Mouse (Mus musculus) inflammation-experienced regulatory T-cells, adult 6 months (primary cell): Measurements from ENCODE around the gene Cdsn. TPM values are rescaled to one million over a fixed set of nuclear protein-coding genes. Genes with fewer than 3 reads are reported as not detected.

Experiments used
- ATAC-seq: one replicate; pipeline ENCODE4 v1.8.0; 2017
- polyA plus RNA-seq, 3 experiments: library from polyadenylated mRNA; unstranded; fragments of 100-300 nt; shearing (Covaris generic); gene quantifications; one replicate each; pipeline ENCODE4 v1.2.1; 2017

The Cdsn gene
- polyA plus RNA-seq, 3 experiments from 2014 or later: not detected

GRCm38 (mm10) chr17:35537421-35537820 is 14.5 kb upstream of the Cdsn start:
- ATAC-seq: no peak

GRCm38 (mm10) chr17:35538476-35538875 is 13.5 kb upstream of the Cdsn start:
- no peak for ATAC-seq

DNA sequence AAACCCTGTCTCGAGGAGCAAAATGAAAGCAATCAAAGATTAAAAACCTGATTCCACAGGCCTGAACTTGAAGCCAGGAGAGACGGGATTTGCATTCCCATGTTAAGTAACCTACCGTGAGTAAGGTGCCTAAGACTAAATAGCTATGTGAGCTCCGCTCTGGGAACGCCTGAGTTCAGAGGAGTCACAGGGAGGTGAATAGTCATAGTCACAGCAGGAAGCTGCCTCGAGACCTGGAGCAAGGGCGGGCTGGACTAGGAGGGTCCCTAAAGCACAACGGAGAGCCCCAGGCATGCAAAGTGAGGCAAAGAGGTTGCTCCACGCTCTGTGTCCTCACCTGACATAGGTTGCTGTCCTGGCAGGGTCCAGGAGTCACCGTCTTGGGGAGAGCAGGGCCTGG is 12.4 kb upstream of the Cdsn start:
- no peak for ATAC-seq

- no peak for ATAC-seq
Observed at GRCm38 (mm10) chr17:35542761-35543411, 9.0 kb upstream of the Cdsn start.

GRCm38 (mm10) chr17:35543412-35543861 is 8.5 kb upstream of the Cdsn start:
- no peak for ATAC-seq

- ATAC-seq: no peak
Observed at GRCm38 (mm10) chr17:35544001-35544400, 7.9 kb upstream of the Cdsn start.

DNA sequence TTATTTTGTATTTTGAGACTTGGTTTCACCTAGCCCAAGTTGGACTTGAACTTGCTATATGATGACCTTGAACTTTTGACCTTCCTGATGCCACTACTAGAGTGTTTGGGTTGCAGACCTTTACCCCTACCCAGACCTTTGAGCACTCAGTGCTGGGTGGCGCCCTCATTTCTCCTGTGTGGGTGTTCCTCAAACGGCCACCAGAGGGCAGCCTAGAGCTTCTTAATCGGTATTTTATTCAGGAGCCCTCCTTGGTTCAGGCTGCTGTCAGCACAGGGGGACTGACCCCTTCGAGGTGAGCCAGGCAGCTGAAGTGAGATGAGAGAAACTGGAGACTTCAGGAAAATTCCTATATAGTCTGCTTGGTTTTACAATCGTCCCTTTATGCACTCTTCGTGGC is 7.2 kb upstream of the Cdsn start:
- no peak for ATAC-seq

DNA sequence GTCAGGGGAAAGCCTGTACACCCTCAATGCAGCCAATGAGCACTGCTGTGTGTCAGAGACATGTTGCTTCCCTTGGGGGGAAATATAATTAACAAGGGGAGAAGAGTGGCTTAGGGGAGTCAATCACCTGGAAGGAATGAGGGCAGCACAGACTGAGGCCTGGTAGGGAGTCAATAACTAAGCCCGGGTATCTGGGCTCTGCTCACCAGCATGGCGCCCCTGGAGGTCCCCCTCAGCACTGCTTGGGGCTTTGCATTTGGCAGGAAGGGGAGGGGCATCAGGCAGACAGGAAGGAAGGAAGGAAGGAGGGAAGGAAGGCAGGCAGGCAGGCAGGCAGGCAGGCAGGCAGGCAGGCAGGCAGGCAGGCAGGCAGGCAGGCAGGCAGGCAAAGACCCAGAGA is 4.5 kb upstream of the Cdsn start:
- ATAC-seq: no peak

GRCm38 (mm10) chr17:35548636-35549035 is 3.3 kb upstream of the Cdsn start:
- no peak for ATAC-seq

- no peak for ATAC-seq
Observed at GRCm38 (mm10) chr17:35549437-35550142, 2.3 kb upstream of the Cdsn start.

DNA sequence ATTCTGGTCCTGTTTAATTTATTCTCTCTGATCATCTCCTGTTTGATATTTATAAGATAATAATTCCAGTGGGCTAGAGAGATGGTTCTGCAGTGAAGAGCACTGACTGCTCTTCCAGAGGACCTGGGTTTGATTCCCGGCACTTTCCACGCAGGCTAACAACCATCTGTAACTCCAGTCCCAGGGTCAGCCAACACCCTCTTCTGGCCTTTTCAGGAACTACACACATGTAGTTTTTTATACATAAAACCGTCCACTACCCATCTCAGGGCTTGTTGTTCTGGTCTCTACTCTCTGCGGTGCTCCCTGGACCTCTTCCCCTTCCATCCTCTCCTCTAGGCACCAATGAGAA is 1.8 kb upstream of the Cdsn start:
- no peak for ATAC-seq

DNA sequence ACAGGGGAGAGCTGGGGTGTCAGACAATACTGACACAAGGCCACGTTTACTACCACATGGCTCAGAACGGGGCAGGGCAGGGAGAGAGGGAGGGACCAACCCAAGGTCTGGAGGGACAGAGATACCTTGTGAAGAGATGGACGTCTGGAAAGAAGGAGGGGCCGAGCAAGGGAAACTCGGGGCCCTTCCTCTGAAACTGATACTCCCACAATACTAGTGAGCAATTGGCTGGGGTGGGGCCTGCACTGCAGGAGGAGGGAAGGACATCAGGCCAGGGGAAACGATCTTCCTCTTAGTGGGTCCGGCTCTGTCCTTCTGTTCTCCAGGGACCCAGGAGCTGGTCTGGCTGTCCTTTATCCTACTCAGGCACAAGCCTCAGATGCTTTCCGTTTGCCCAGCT is 1.1 kb upstream of the Cdsn start:
- no peak for ATAC-seq

DNA sequence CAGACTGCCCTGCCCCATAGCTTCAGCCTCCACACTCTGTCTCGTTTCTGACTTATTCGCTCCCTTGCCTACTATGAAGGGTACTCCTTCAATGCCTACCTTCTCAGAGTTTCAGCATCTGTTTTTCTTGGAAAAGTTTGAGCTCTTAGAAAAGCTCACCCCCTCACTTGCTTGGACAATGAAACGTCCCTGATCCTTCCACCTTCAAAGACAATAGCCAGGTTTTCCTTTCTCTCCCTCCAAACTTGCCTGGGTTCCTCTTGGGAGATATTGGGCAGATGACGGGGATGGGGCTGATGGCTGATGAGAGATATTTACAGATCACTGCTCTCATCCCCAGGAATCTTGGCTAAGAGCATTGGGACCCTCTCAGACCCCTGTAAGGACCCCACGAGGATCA is 2.4 kb downstream of the Cdsn start:
- ATAC-seq: no peak

DNA sequence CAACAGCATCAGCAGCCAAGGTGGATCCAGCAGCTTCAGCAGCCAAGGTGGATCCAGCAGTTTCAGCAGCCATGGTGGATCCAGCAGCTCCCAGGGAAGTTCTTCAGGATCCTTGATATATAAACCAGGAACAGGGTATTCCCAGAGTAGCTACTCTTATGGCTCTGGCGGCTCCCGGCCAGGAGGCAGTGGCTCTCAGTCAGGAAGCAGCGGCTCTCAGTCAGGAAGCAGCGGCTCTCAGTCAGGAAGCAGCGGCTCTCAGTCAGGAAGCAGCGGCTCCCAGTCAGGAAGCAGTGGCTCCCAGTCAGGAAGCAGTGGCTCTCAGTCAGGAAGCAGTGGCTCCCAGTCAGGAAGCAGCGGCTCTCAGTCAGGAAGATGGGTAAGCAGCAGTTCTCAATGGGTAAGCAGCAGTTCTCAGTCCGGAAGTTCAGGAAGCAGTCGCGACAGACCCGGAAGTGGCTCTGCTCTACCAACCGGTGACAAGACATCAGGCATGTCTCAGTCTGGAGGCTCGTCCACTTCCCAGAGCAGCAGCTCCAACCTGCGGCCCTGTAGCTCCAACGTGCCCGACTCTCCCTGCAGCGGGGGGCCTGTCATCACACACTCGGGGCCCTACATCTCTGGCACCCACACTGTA is 3.0 kb downstream of the Cdsn start:
- no peak for ATAC-seq

DNA sequence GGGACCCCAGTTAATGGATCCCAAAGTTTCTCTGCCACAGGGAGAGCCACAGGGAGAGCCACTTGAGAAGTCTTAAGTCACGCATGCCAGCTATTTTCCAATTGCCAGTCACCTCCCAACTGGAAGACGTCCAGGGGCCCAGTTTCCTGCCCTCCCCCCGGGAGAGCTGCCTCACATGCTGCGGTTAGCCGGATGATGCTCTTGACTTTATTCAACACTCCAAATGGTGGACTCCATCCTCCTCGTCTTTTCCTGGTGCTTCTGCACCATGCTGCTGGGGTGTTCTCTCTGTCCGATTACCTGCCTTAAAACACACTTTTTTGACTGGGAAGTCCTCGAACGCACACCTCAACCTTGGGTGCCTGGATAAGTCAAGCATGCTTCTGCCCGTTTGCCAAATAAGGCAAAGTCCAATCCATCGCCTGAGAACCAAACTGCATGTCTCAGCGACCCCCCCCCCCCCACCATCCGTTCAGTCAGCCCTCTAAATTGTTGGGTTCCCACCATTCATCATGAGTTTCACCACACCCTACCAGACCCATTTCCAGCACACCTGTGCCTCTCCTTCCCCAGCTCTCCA is 4.3 kb downstream of the Cdsn start:
- no peak for ATAC-seq

GRCm38 (mm10) chr17:35556812-35557211 is 4.9 kb downstream of the Cdsn start:
- ATAC-seq: no peak

- no peak for ATAC-seq
Observed at GRCm38 (mm10) chr17:35557351-35557750, 5.4 kb downstream of the Cdsn start.

- no peak for ATAC-seq
Observed at GRCm38 (mm10) chr17:35558216-35558615, 6.3 kb downstream of the Cdsn start.

- no peak for ATAC-seq
Observed at GRCm38 (mm10) chr17:35567150-35567549, 15.2 kb downstream of the Cdsn start, which contains the start of gene 2300002M23Rik. Gene 2300002M23Rik (plus strand): TSS chr17:35567450.

DNA sequence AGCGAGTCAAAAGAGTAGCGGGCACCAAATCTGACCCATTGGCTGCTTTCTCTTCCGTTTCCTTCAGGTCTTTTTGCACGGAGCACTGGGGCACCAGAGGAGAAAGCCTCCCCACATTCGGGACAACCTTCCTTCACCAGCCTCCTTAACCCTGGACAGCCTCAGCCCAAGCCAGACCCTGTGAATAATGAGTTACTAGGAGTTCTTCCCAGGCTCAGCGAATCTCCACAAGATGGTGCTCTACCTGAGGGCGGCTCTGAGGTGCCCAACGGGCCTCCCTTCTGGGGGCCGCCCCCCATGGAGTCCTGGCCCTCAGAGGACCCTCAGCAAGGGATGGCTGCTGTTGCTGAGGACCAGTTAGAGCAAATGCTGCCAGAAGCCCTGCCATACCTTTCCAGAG is 15.8 kb downstream of the Cdsn start:
- no peak for ATAC-seq

DNA sequence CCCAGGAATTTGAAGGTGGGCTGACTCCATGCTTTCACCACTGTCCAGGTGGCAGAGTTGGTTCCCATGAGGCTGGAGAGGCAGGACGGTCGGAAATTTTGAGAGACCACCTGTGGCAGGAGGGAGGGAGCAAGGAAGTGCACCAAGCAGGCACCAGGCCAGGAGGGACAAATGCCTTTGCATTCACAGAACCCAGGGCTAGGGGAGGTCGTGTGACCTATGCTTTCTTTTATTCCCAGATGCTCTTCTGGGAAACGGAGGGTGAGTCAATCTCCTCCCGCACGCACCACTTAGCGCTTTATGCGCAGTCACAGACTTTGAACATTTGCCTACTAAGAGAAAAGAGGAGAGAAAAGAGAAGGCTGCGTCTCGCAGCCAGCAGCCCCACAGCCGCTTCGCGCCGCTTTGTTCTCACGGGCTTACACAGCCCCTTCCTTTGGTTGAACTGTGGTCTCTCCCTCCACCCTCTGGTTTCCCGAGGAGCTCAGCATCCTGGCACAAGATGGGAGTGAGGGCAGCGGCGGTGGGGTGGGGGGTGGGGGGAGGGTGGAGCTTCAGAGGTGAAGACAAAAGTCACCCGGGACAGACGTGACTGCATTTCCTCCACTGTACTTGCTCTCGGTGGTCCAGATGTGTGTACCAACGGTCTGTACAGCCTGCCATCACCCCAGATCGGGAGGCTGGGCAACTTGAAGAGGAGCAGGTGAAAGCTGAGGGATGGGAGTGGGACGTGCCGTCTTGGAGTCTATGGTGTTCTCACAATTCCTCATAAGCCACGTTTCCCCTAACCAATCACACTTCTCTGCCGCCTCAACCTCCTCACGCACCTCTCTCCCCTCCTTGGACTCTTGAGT is 17.4 kb downstream of the Cdsn start:
- ATAC-seq: no peak

- ATAC-seq: no peak
Observed at GRCm38 (mm10) chr17:35570836-35571235, 18.9 kb downstream of the Cdsn start.

DNA sequence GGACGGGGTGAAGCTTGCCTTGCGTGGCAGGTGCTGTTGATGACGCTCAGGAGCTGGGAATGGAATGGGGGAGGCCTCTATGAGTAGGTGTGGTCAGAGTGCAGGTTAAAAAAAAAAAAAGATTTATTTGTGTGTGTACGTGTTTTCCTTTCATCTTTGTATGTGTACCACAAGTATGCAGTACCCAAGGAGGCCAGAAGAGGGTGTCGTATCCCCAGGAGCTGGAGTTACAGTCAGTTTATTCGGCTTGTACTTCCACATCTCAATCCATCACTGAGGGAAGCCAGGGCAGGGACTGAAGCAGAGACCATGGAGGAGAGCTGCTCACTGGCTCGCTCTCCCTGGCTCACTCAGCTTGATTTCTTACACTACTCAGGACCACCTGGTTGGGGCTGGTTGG is 19.5 kb downstream of the Cdsn start:
- ATAC-seq: no peak
